Mouse (Mus musculus) bone marrow macrophage, adult 2 months (primary cell): ENCODE results near the gene Gm11639.

Experiments used
- CTCF ChIP-seq: IDR thresholded peaks from 2 replicates; pipeline ENCODE4 v1.5.1; 2012; ENCODE audit warnings: low read depth, mild to moderate bottlenecking, low read length, moderate library complexity
- POLR2A ChIP-seq: IDR thresholded peaks from 2 replicates; pipeline ENCODE4 v1.6.1; 2012; ENCODE audit warnings: mild to moderate bottlenecking, low read depth, low read length, borderline replicate concordance

DNA sequence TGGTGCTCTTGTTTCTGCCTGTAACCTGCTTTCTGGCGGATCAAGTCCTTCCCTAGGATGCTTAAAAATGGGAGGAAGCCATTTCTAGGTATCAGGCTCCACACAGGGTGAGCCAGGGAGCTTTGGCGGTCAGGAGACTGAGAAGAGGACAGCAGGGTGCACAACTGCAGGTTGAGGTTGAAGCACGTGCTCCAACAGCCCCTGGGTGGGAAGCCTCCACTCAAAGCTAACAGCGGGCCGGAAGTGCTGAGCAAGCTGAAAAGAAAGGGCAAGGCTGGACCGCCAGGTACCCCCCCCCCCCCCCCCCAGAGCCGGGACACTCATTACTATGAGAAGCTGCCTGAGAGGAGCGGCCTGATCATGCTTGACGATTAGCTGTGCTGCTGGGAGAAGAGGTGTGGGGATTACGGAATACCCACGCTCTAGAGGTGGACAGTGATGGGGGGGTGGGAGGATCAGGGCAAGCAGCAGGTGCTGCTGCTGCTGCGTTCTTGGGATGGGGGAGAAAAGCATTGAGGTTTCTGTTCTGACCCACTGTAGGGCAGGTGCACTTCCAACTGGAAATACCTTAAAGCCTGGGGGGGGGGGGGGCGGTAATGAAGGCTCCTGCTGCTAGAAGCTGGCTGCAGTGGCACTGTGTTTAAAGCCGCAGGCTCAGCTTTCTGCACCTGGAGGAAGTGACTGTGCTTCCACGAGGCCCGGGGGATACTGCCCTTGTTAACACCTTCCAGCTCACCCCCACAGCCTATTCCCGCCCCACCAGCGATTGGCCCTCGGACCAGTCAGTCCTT, 465.9 kb downstream of the Gm11639 start:
- no peak for TF ChIP-seq CTCF
- TF ChIP-seq POLR2A = no peak
